Mouse (Mus musculus) megakaryocyte, embryonic 14.5 days (primary cell): ENCODE results near the gene Paqr3.

Source experiments
- FLI1 ChIP-seq: IDR thresholded peaks from 2 replicates; pipeline ENCODE4 v1.6.1; 2012; ENCODE audit warnings: low read length, inconsistent platforms, mixed read lengths
- GATA1 ChIP-seq: IDR thresholded peaks from 3 replicates; pipeline ENCODE4 v1.6.1; 2012; ENCODE audit warnings: mixed read lengths, low read length, inconsistent platforms, borderline replicate concordance

DNA sequence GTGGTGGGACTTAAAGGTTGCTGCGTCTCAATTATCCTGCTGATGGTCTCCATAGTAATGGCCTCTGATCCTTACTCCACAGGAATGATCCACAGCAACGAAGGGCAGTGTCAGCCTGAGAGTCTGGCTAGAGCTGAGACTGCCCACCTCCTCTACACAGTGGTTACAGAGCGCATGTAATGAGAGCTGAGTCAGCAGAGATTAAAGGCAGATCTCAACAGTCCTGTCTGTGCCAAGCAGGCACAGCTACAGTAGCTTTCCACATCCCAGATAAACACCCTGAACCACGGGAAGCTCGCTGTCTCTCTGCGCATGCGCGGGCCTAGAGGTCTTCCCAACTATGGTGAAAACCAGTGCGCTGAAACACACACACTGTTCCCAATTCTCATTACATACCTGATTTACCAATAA lies 13.8 kb downstream of the Paqr3 start:
- TF ChIP-seq GATA1, result no peak
- no peak for TF ChIP-seq FLI1
